Mouse (Mus musculus) ES-E14 (cell line): ENCODE results near the gene Cuedc1.

Source experiments
- HCFC1 ChIP-seq: IDR thresholded peaks from 2 replicates; pipeline ENCODE4 v1.6.1; 2012; ENCODE audit warnings: low read length, inconsistent platforms, borderline replicate concordance; ENCODE audit not compliant: insufficient read depth
- ZNF384 ChIP-seq: IDR thresholded peaks from 2 replicates; pipeline ENCODE4 v1.6.1; 2012; ENCODE audit warnings: low read depth, low read length, inconsistent platforms

- no peak for TF ChIP-seq HCFC1
- TF ChIP-seq ZNF384, result no peak
Measured at GRCm38 (mm10) chr11:88049732-88050131, 48.1 kb upstream of the Cuedc1 start.
